10 mouse cellular contexts compared by ENCODE assay signal in the genomic region with DNA sequence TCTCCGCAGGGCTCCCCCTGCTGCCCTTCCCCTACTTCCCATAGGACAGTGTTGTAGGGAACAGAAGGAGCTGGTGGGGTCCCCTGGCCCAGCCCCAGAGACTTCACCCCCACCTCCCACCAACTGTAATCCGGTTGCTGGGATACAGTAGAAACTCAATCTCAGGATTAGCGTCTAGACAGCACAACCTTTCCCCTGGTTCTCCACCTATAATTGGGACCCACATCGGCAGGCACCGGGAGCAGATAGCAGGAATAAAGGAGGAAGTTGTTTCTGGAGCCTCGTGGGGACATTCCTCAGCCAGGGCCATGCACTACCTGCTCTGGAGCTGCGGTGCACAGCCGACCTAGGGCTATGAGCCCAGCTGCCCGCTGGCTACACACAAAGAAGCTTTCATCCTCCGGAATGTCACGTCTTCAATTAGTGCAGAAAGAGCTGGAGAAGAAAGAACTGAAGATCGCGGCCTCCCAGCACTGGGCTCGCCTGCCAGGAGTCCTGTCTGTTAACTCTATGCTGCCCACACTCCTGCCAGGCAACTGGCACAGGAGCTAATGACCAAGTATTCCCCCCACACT. TPM values are rescaled to one million over a fixed set of nuclear protein-coding genes. Genes with fewer than 3 reads are reported as not detected.
DNase-seq lines count a peak whose midpoint lies in the region; ATAC-seq and TF ChIP-seq lines count a peak whose summit lies in the region.
"Had no signal": no experiment of that assay in that cellular context is flagged by ENCODE, and none has a peak within 500 bp of the region (broad histone marks: within the 10 kb centered on the region; RNA-seq: fewer than 3 reads in every experiment).

No protein-coding gene starts in this region.

- intact Hi-C loops in left cerebral cortex, adult 2 months (cut with DNase I) = no loop called here
- intact Hi-C loops in left cerebral cortex, postnatal 10 days (cut with DNase I) = no loop called here

- H3K36me3 ChIP-seq in heart, embryonic 14.5 days (ENCODE audit: control insufficient read depth, insufficient read depth, low read length) = no peaks in the 10 kb centered on the region
- no peaks in the 10 kb centered on the region for H3K36me3 ChIP-seq in forebrain, embryonic 11.5 days (ENCODE audit: control insufficient read depth, insufficient read depth, low read length)
- no peaks in the 10 kb centered on the region for H3K36me3 ChIP-seq in kidney, embryonic 16.5 days (ENCODE audit: insufficient read depth, low read length)
- H3K36me3 ChIP-seq in neural tube, embryonic 13.5 days = no peaks in the 10 kb centered on the region
- H3K36me3 ChIP-seq: liver, embryonic 13.5 days had no signal

- 8% methylated on average over 14 of the region's 14 CpGs for WGBS in heart, embryonic 14.5 days
- 1% methylated on average over 14 of the region's 14 CpGs for WGBS in forebrain, embryonic 11.5 days
- WGBS in kidney, embryonic 16.5 days = 9% methylated on average over 14 of the region's 14 CpGs
- 5% methylated on average over 14 of the region's 14 CpGs for WGBS in neural tube, embryonic 13.5 days

- DNase-seq in heart, adult 11 months = no peak
- peak; percentile 82 for DNase-seq in forebrain, embryonic 11.5 days (ENCODE audit: low spot score)
- no peak for DNase-seq in gastrocnemius, adult 18-20 months (ENCODE audit: low spot score)
- no peak for DNase-seq in left cerebral cortex, adult 2 months (ENCODE audit: extremely low spot score in 1 of 2, low spot score in 2 of 2)
- DNase-seq in left cerebral cortex, postnatal 10 days (ENCODE audit: extremely low spot score in 1 of 2, low spot score in 2 of 2) = no peak
- DNase-seq: B cell, adult 2 months; liver, embryonic 13.5 days had no signal

- H3K27ac ChIP-seq in heart, embryonic 14.5 days (replicated peaks in 1 of 2; ENCODE audit: control insufficient read depth in 1 of 2, insufficient read depth in 1 of 2, low read depth in 2 of 2, low read length in 2 of 2) = peak overlapping the region; percentile 47 to 55
- H3K27ac ChIP-seq in forebrain, embryonic 11.5 days (ENCODE audit: low read depth, low read length) = peak overlapping the region; percentile 93
- H3K27ac ChIP-seq in kidney, embryonic 16.5 days (ENCODE audit: low read length) = peak overlapping the region; percentile 94
- peak overlapping the region; percentile 59 for H3K27ac ChIP-seq in neural tube, embryonic 13.5 days (replicated peaks)
- H3K27ac ChIP-seq in left cerebral cortex, adult 2 months = no peak overlapping the region
- H3K27ac ChIP-seq: liver, embryonic 13.5 days had no signal

- no peaks in the 10 kb centered on the region for H3K9me3 ChIP-seq in heart, embryonic 14.5 days (ENCODE audit: control insufficient read depth, low read length)
- no peaks in the 10 kb centered on the region for H3K9me3 ChIP-seq in forebrain, embryonic 11.5 days (ENCODE audit: control insufficient read depth, low read length)
- no peaks in the 10 kb centered on the region for H3K9me3 ChIP-seq in kidney, embryonic 16.5 days (ENCODE audit: low read length)
- no peaks in the 10 kb centered on the region for H3K9me3 ChIP-seq in neural tube, embryonic 13.5 days
- H3K9me3 ChIP-seq: liver, embryonic 13.5 days had no signal

- TF ChIP-seq CTCF in left cerebral cortex, adult 2 months (IDR thresholded peaks at IDR 0.05) = no peak

- no peak overlapping the region for H3K4me3 ChIP-seq in heart, embryonic 14.5 days (ENCODE audit: control insufficient read depth in 1 of 2, insufficient read depth in 1 of 2, low read depth in 1 of 2, low read length in 2 of 2)
- H3K4me3 ChIP-seq in forebrain, embryonic 11.5 days (ENCODE audit: low read depth, low read length) = no peak overlapping the region
- H3K4me3 ChIP-seq in kidney, embryonic 16.5 days (ENCODE audit: low read length) = no peak overlapping the region
- H3K4me3 ChIP-seq in neural tube, embryonic 13.5 days = peak overlapping the region; percentile 14; the same call in 1 of the 2 replicates
- H3K4me3 ChIP-seq in left cerebral cortex, adult 2 months = no peak overlapping the region
- H3K4me3 ChIP-seq: liver, embryonic 13.5 days had no signal

- H3K9ac ChIP-seq in heart, embryonic 14.5 days (ENCODE audit: low read length) = peak overlapping the region; percentile 39; the same call in 1 of the 2 replicates
- peak overlapping the region; percentile 43 for H3K9ac ChIP-seq in forebrain, embryonic 11.5 days (ENCODE audit: low read length)
- H3K9ac ChIP-seq in kidney, embryonic 16.5 days (replicated peaks; ENCODE audit: low read length) = peak overlapping the region; percentile 45
- H3K9ac ChIP-seq in neural tube, embryonic 13.5 days = peak overlapping the region; percentile 44
- H3K9ac ChIP-seq: liver, embryonic 13.5 days had no signal

- H3K27me3 ChIP-seq in heart, embryonic 14.5 days (ENCODE audit: control insufficient read depth, insufficient read depth, low read length) = no peaks in the 10 kb centered on the region
- H3K27me3 ChIP-seq in forebrain, embryonic 11.5 days (ENCODE audit: control insufficient read depth, insufficient read depth, low read length) = no peaks in the 10 kb centered on the region
- H3K27me3 ChIP-seq in kidney, embryonic 16.5 days (ENCODE audit: insufficient read depth, low read length) = no peaks in the 10 kb centered on the region
- no peaks in the 10 kb centered on the region for H3K27me3 ChIP-seq in neural tube, embryonic 13.5 days

- no peak for ATAC-seq in heart, embryonic 14.5 days (ENCODE audit: insufficient number of reproducible peaks, insufficient read depth, low FRiP score, low read depth)
- ATAC-seq in forebrain, embryonic 11.5 days (replicated peaks; ENCODE audit: low FRiP score) = peak; percentile 74
- no peak for ATAC-seq in kidney, embryonic 16.5 days (ENCODE audit: low FRiP score, low TSS enrichment)
- peak; percentile 70 for ATAC-seq in neural tube, embryonic 13.5 days (ENCODE audit: low read depth)

- H3K4me1 ChIP-seq in heart, embryonic 14.5 days (ENCODE audit: control insufficient read depth in 2 of 2, insufficient read depth in 2 of 2, low read length in 2 of 2) = peaks cover 49 to 59% of the 10 kb centered on the region in 2 experiments
- H3K4me1 ChIP-seq in forebrain, embryonic 11.5 days (replicated peaks; ENCODE audit: control insufficient read depth, insufficient read depth, low read length) = peaks cover 24% of the 10 kb centered on the region
- peaks cover 69% of the 10 kb centered on the region for H3K4me1 ChIP-seq in kidney, embryonic 16.5 days (ENCODE audit: insufficient read depth, low read length)
- H3K4me1 ChIP-seq in neural tube, embryonic 13.5 days (replicated peaks) = peaks cover 29% of the 10 kb centered on the region

- H3K4me2 ChIP-seq in heart, embryonic 14.5 days (ENCODE audit: low read length) = peak overlapping the region; percentile 46
- peak overlapping the region; percentile 40 for H3K4me2 ChIP-seq in forebrain, embryonic 11.5 days (ENCODE audit: low read depth, low read length, severe bottlenecking)
- peak overlapping the region; percentile 23 for H3K4me2 ChIP-seq in kidney, embryonic 16.5 days (replicated peaks; ENCODE audit: low read depth, low read length)
- peak overlapping the region; percentile 45 for H3K4me2 ChIP-seq in neural tube, embryonic 13.5 days

RNA-seq across cellular contexts. Expression of gene Col18a1, which starts 15.3 kb away (rescaled TPM):
- 93.5 and 102 TPM in 2 replicates for polyA plus RNA-seq in heart, embryonic 14.5 days (2014; fragmentation: Nextera tagmentation; extraction: Ambion mirVana)
- 79.0 and 86.7 TPM in 2 replicates for polyA plus RNA-seq in forebrain, embryonic 11.5 days (2014; fragmentation: Nextera tagmentation; extraction: Ambion mirVana)
- polyA plus RNA-seq in kidney, embryonic 16.5 days (2015; fragmentation: Nextera tagmentation; extraction: Ambion mirVana) = 255 and 257 TPM in 2 replicates
- polyA plus RNA-seq in neural tube, embryonic 13.5 days (2015; fragmentation: Nextera tagmentation; extraction: Ambion mirVana) = 63.3 and 64.2 TPM in 2 replicates
- total RNA-seq in gastrocnemius, adult 18-20 months (2021) = 1 to 10 TPM; 5.2 to 6.6 TPM
- total RNA-seq in left cerebral cortex, adult 2 months (2021) = 1 to 10 TPM; 3.6 to 3.8 TPM
- total RNA-seq in left cerebral cortex, postnatal 10 days (2021) = 10 to 100 TPM; 12.5 to 13.4 TPM

Comparison
In these comparisons a context has a peak if more than half of its experiments do, and no peak if none do; other contexts are left out.
1. ATAC-seq: peak in forebrain, embryonic 11.5 days (single experiment) and neural tube, embryonic 13.5 days (single experiment); none in heart, embryonic 14.5 days (single experiment) and kidney, embryonic 16.5 days (single experiment).
2. Peak in every context shown above with its lines, with median percentiles within 50 percentile points of each other: H3K4me2 ChIP-seq and H3K9ac ChIP-seq.